Mouse (Mus musculus) myocyte (in vitro differentiated cells): ENCODE results near the gene Acp5.

Experiments used
- CEBPB ChIP-seq: IDR thresholded peaks from 2 replicates; pipeline ENCODE4 v1.6.1; 2011; ENCODE audit warnings: mild to moderate bottlenecking, moderate library complexity; ENCODE audit not compliant: poor library complexity, insufficient read depth, severe bottlenecking
- E2F4 ChIP-seq: IDR thresholded peaks from one replicate; pipeline ENCODE4 v1.6.1; 2011; ENCODE audit warnings: mild to moderate bottlenecking, control low read depth, moderate library complexity; ENCODE audit not compliant: insufficient read depth
- MAX ChIP-seq: IDR thresholded peaks from one replicate; pipeline ENCODE4 v1.6.1; 2011; ENCODE audit warnings: low read depth, mild to moderate bottlenecking, control low read depth
- MYOD1 ChIP-seq, 3 experiments: IDR thresholded peaks; one replicate each; pipeline ENCODE4 v1.6.1; 2011; ENCODE audit warnings: control low read depth in 2 of 3, low read depth in 2 of 3, mild to moderate bottlenecking in 2 of 3, moderate library complexity in 1 of 3; ENCODE audit not compliant: insufficient read length in 2 of 3, control insufficient read depth in 1 of 3
- POLR2A ChIP-seq: IDR thresholded peaks from one replicate; pipeline ENCODE4 v1.6.1; 2011; ENCODE audit warnings: low read depth, mild to moderate bottlenecking, control low read depth, moderate library complexity; ENCODE audit not compliant: insufficient read length
- POLR2AphosphoS2 ChIP-seq: IDR thresholded peaks from one replicate; pipeline ENCODE4 v1.6.1; 2011; ENCODE audit warnings: low read depth, control low read depth; ENCODE audit not compliant: insufficient read length
- TCF12 ChIP-seq: IDR thresholded peaks from one replicate; pipeline ENCODE4 v1.6.1; 2011; ENCODE audit warnings: mild to moderate bottlenecking, control low read depth; ENCODE audit not compliant: poor library complexity, insufficient read depth, severe bottlenecking
- USF1 ChIP-seq: IDR thresholded peaks from one replicate; pipeline ENCODE4 v1.6.1; 2011; ENCODE audit warnings: low read depth, mild to moderate bottlenecking, control low read depth, moderate library complexity

- TF ChIP-seq POLR2AphosphoS2 (no peak), CEBPB (no peak), POLR2A (no peak), USF1 (no peak), MAX (no peak), MYOD1 (IDR thresholded peaks at IDR 0.05; ENCODE audit: control insufficient read depth in 1 of 3, insufficient read length in 2 of 3, low read depth in 2 of 3) (no peak), E2F4 (no peak), TCF12 (no peak)
Measured at GRCm38 (mm10) chr9:22143108-22144037, 7.9 kb upstream of the Acp5 start.
